Mouse (Mus musculus) heart, embryonic 14.5 days (tissue): Measurements from ENCODE around the gene Sf3a2. TPM values are rescaled to one million over a fixed set of nuclear protein-coding genes. Genes with fewer than 3 reads are reported as not detected.

Experiments
- ATAC-seq: fragments of 200-750 bp; cut with Nextera tagmentation; 2 replicates; pipeline ENCODE4 v1.8.0; 2017; ENCODE audit warnings: low read depth, moderate TSS enrichment; ENCODE audit not compliant: insufficient number of reproducible peaks, insufficient read depth, low FRiP score
- H3K27ac ChIP-seq, 2 experiments: fragments of 200-500 bp in 1 of 2; fragments of 300-500 bp in 1 of 2; sonication (generic) in 1 of 2; replicated peaks in 1 of 2; 2 replicates each; pipeline ENCODE4 v1.5.1; 2012 to 2014; ENCODE audit warnings: low read depth in 2 of 2, low read length in 2 of 2, control low read depth in 1 of 2, mild to moderate bottlenecking in 1 of 2, mixed read lengths in 1 of 2; ENCODE audit not compliant: control insufficient read depth in 1 of 2, insufficient read depth in 1 of 2
- H3K27me3 ChIP-seq: fragments of 300-500 bp; sonication (generic); 2 replicates; pipeline ENCODE4 v1.6.1; 2014; ENCODE audit warnings: mild to moderate bottlenecking, low read length, control low read depth; ENCODE audit not compliant: control insufficient read depth, insufficient read depth
- H3K36me3 ChIP-seq: fragments of 300-500 bp; sonication (generic); 2 replicates; pipeline ENCODE4 v1.6.1; 2014; ENCODE audit warnings: mild to moderate bottlenecking, control low read depth, low read length, mixed read lengths; ENCODE audit not compliant: control insufficient read depth, insufficient read depth
- H3K4me1 ChIP-seq, 2 experiments: fragments of 200-500 bp in 1 of 2; fragments of 300-500 bp in 1 of 2; sonication (generic) in 1 of 2; 2 replicates each; pipeline ENCODE4 v1.6.1; 2012 to 2014; ENCODE audit warnings: low read length in 2 of 2, control low read depth in 1 of 2, mixed read lengths in 1 of 2; ENCODE audit not compliant: control insufficient read depth in 2 of 2, insufficient read depth in 2 of 2
- H3K4me2 ChIP-seq: fragments of 300-500 bp; sonication (generic); 2 replicates; pipeline ENCODE4 v1.6.1; 2014; ENCODE audit warnings: mild to moderate bottlenecking, low read length
- H3K4me3 ChIP-seq, 2 experiments: fragments of 200-500 bp in 1 of 2; fragments of 300-500 bp in 1 of 2; sonication (generic) in 1 of 2; 2 replicates each; pipeline ENCODE4 v1.5.1; 2012 to 2014; ENCODE audit warnings: low read length in 2 of 2, mild to moderate bottlenecking in 2 of 2, control low read depth in 1 of 2, low read depth in 1 of 2, moderate library complexity in 1 of 2; ENCODE audit not compliant: control insufficient read depth in 1 of 2, insufficient read depth in 1 of 2
- H3K9ac ChIP-seq: fragments of 300-500 bp; sonication (generic); 2 replicates; pipeline ENCODE4 v1.6.1; 2014; ENCODE audit warnings: mild to moderate bottlenecking, low read length
- H3K9me3 ChIP-seq: fragments of 300-500 bp; sonication (generic); 2 replicates; pipeline ENCODE4 v1.6.1; 2016; ENCODE audit warnings: low read length, control low read depth; ENCODE audit not compliant: control insufficient read depth
- WGBS: fragments of 180-500 bp; shearing (Covaris S2); extraction: QIAGEN DNeasy Blood & Tissue Kit; methylation state at CpG from one replicate; pipeline ENCODE4 v1.1.7; 2014; 5-methylcytosine and 5-hydroxymethylcytosine counted together
- polyA plus RNA-seq: library from polyadenylated mRNA; unstranded; fragments of >200 nt; fragmentation: Nextera tagmentation; extraction: Ambion mirVana; gene quantifications from 2 replicates; pipeline ENCODE4 v1.2.1, GENCODE M21; 2014

The Sf3a2 gene
- polyA plus RNA-seq, 1 experiment from 2014 or later: 49.2 TPM

- Histone ChIP-seq H3K9me3 (no peaks in the 10 kb centered on the region), H3K9ac (no peak overlapping the region), H3K27me3 (no peaks in the 10 kb centered on the region), H3K4me2 (no peak overlapping the region), H3K4me1 (no peaks in the 10 kb centered on the region), H3K36me3 (no peaks in the 10 kb centered on the region), H3K4me3 (no peak overlapping the region), H3K27ac (no peak overlapping the region)
- WGBS: 59% methylated on average over 6 of the region's 6 CpGs
- no peak for ATAC-seq
Observed at GRCm38 (mm10) chr10:80818599-80819281, 20.7 kb downstream of the Sf3a2 start.

DNA sequence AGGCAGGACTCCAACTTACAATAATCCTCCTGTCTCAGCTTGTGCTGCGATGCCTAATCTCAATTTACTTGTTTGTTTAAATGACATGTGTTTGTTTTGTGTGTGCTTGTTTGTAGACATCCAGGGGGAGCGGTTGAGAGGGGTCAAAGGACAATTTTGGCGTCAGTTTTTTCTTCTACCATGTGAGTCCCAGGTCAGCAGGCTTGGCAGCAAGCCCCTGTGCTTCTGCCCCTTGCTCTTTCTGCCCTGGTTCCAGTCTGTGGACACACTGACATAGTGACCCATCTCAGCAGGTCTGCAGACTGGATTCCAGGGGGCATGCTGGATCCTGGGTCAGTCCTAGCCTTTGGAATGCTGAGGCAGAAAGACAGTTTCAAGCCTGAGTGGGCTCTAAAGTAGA is 21.4 kb downstream of the Sf3a2 start:
- ATAC-seq: no peak
- Histone ChIP-seq H3K27me3 (no peaks in the 10 kb centered on the region), H3K4me3 (no peak overlapping the region), H3K9me3 (no peaks in the 10 kb centered on the region), H3K27ac (no peak overlapping the region), H3K4me2 (no peak overlapping the region), H3K9ac (no peak overlapping the region), H3K4me1 (no peaks in the 10 kb centered on the region), H3K36me3 (no peaks in the 10 kb centered on the region)
- 43% methylated on average over 3 of the region's 3 CpGs for WGBS

DNA sequence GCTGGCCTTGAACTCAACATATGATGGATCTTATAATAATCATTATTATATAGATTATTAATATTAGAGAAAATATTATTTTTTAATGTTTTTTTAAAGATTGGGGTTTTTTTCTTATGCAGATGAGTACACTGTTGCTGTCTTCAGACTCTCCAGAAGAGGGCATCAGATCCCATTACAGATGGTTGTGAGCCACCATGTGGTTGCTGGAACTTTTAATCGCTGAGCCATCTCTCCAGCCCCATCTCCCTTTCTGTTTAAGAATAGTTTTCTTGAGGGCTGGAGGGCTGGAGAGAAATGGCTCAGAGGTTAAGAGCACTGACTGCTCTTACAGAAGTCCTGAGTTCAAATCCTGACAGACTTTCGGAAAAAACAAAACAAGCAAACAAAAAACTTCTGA is 24.0 kb downstream of the Sf3a2 start:
- ATAC-seq: no peak
- Histone ChIP-seq H3K9me3 (no peaks in the 10 kb centered on the region), H3K4me2 (no peak overlapping the region), H3K4me3 (no peak overlapping the region), H3K36me3 (no peaks in the 10 kb centered on the region), H3K9ac (no peak overlapping the region), H3K4me1 (no peaks in the 10 kb centered on the region), H3K27me3 (no peaks in the 10 kb centered on the region), H3K27ac (no peak overlapping the region)
- 36% methylated on average over 2 of the region's 2 CpGs for WGBS

DNA sequence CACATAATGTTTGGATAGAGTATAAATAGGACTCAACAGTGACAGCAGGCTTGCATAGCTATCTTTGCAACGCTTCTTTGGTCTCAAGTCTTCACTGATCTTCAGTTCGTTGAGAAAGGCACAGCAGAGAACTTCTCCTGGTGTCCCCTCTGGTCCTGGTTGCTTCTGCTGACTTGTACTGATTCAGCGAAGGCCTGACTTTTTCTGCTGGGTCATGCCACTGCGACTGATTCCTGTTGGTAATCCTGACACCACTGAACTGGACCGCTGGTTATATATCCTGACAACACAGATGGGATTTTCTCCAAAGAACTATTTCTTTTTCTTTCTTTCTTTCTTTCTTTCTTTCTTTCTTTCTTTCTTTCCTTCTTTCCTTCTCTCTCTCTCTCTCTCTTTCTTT is 24.5 kb downstream of the Sf3a2 start:
- ATAC-seq: no peak
- 83% methylated on average over 5 of the region's 5 CpGs for WGBS
- H3K4me2 ChIP-seq: no peak overlapping the region

DNA sequence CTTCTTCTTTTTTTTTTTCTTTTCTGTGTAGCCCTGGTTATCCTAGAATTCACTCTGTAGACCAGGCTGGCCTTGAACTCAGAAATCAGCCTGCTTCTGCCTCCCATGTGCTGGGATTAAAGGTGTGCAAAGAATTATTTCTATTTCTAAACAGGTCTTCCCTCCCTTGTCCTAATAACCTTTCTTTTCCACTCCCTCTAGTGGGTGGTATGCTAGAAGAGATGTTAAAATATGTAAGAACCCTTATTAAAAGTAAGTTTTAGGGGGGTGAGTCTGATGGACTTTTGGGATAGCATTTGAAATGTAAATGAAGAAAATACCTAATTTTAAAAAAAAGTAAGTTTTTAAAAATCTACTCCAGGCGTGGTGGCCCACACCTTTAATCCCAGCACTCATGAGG is 25.3 kb downstream of the Sf3a2 start:
- 80% methylated on average over 1 of the region's 1 CpGs for WGBS
- no peak overlapping the region for H3K9ac ChIP-seq
- peaks cover 2 to 9% of the 10 kb centered on the region in 2 experiments; a peak in 3 of 4 replicates for H3K4me1 ChIP-seq
- H3K4me2 ChIP-seq: no peak overlapping the region
- H3K9me3 ChIP-seq: no peaks in the 10 kb centered on the region
- H3K36me3 ChIP-seq: peaks cover 7% of the 10 kb centered on the region; the same call in 1 of the 2 replicates
- H3K27ac ChIP-seq: no peak overlapping the region
- no peaks in the 10 kb centered on the region for H3K27me3 ChIP-seq
- no peak for ATAC-seq
- no peak overlapping the region for H3K4me3 ChIP-seq

More for the DNA sequence above, 24.5 kb downstream of the Sf3a2 start:
- Histone ChIP-seq H3K9me3 (no peaks in the 10 kb centered on the region), H3K27me3 (no peaks in the 10 kb centered on the region), H3K27ac (no peak overlapping the region), H3K9ac (no peak overlapping the region), H3K4me1 (peaks cover 0 to under 1% of the 10 kb centered on the region in 2 experiments; a peak in 2 of 4 replicates), H3K36me3 (0 out of 2 replicates have a peak, but pooled peaks cover 1% of the 10 kb centered on the region), H3K4me3 (no peak overlapping the region)

- WGBS: 56% methylated on average over 8 of the region's 8 CpGs
- no peak for ATAC-seq
- no peak overlapping the region for H3K4me2 ChIP-seq
- H3K36me3 ChIP-seq: peaks cover 12% of the 10 kb centered on the region
- peak overlapping the region in 1 of 2 experiments; percentile 36; a peak in 2 of 4 replicates for H3K27ac ChIP-seq
- no peaks in the 10 kb centered on the region for H3K27me3 ChIP-seq
- H3K4me1 ChIP-seq: peaks cover 2 to 11% of the 10 kb centered on the region in 2 experiments; a peak in 3 of 4 replicates
- H3K4me3 ChIP-seq: no peak overlapping the region
- no peaks in the 10 kb centered on the region for H3K9me3 ChIP-seq
- H3K9ac ChIP-seq: no peak overlapping the region
Observed at GRCm38 (mm10) chr10:80823847-80824643, 26.0 kb downstream of the Sf3a2 start.

DNA sequence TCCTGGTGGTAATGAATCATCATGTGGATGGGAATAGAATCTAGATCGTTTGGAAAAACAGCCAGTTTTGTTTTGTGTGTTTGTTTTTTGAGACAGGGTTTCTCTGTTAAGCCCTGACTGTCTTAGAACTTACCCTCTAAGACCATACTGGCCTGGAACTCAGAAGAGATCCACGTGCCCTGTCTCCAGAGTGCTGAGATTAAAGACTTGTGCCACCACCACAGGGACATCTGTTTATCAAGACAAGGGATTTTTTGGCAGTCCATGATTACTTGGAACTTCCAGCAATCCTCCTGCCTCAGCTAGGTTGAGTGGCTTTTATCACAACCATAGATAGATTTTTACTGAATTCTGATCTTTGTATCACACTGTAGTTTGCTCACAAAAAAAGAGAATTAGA is 26.8 kb downstream of the Sf3a2 start:
- Histone ChIP-seq H3K4me2 (no peak overlapping the region), H3K9me3 (no peaks in the 10 kb centered on the region), H3K36me3 (peaks cover 20% of the 10 kb centered on the region), H3K4me3 (no peak overlapping the region), H3K9ac (no peak overlapping the region), H3K27ac (no peak overlapping the region; a peak in 1 of 4 replicates), H3K4me1 (peaks cover 2 to 17% of the 10 kb centered on the region in 2 experiments; a peak in 3 of 4 replicates), H3K27me3 (no peaks in the 10 kb centered on the region)
- WGBS: 72% methylated on average over 2 of the region's 2 CpGs
- ATAC-seq: no peak
